Mouse (Mus musculus): ENCODE data around the gene Gys1.

GRCm38 (mm10) chr7:45401521-45402085 is 33.0 kb upstream of the Gys1 start:
- TF ChIP-seq CTCF (IDR thresholded peaks at IDR 0.05; ENCODE audit: extremely low read depth, insufficient read depth, insufficient read length, insufficient replicate concordance), result no peak
- no peak for TF ChIP-seq POLR2A (IDR thresholded peaks at IDR 0.05; ENCODE audit: low read depth, low read length)
